Mouse (Mus musculus): ENCODE measurements around the gene Cygb. TPM values are rescaled to one million over a fixed set of nuclear protein-coding genes. Genes with fewer than 3 reads are reported as not detected.

Gene Cygb
- total RNA-seq, 2 experiments from 2014 or later, result not detected

Other genes with a start within 250 kb of the Cygb start
- 6.2 and 7.0 TPM in 2 replicates for gene Rnf157, start 241.3 kb downstream of the Cygb start, total RNA-seq (2015)
- 5.7 and 7.1 TPM in 2 replicates for gene Rnf157, start 241.3 kb downstream of the Cygb start, total RNA-seq (2017)
- 94.1 and 112 TPM in 2 replicates for gene Ubald2, start 220.2 kb downstream of the Cygb start, total RNA-seq (2015)
- 58.4 and 64.0 TPM in 2 replicates for gene Ubald2, start 220.2 kb downstream of the Cygb start, total RNA-seq (2017)
- gene Qrich2, start 188.1 kb downstream of the Cygb start, total RNA-seq (2015), result not detected in 2 replicates
- gene Qrich2, start 188.1 kb downstream of the Cygb start, total RNA-seq (2017), result 0.18 and 0.65 TPM in 2 replicates
- gene Prpsap1, start 160.1 kb downstream of the Cygb start, total RNA-seq (2015), result 28.6 and 32.6 TPM in 2 replicates
- gene Prpsap1, start 160.1 kb downstream of the Cygb start, total RNA-seq (2017), result 19.2 and 34.6 TPM in 2 replicates
- 0.60 and 2.2 TPM in 2 replicates for gene Sphk1, start 123.4 kb downstream of the Cygb start, total RNA-seq (2015)
- 1.7 and 2.1 TPM in 2 replicates for gene Sphk1, start 123.4 kb downstream of the Cygb start, total RNA-seq (2017)
- 2.9 and 6.6 TPM in 2 replicates for gene Ube2o, start 72.9 kb downstream of the Cygb start, total RNA-seq (2015)
- 4.8 and 7.7 TPM in 2 replicates for gene Ube2o, start 72.9 kb downstream of the Cygb start, total RNA-seq (2017)
- not detected in 2 replicates for gene Aanat, start 67.9 kb downstream of the Cygb start, total RNA-seq (2015)
- not detected in 2 replicates for gene Aanat, start 67.9 kb downstream of the Cygb start, total RNA-seq (2017)
- gene Rhbdf2, start 27.3 kb downstream of the Cygb start, total RNA-seq (2015), result 20.9 and 21.8 TPM in 2 replicates
- gene Rhbdf2, start 27.3 kb downstream of the Cygb start, total RNA-seq (2017), result 16.2 TPM in 2 replicates
- 0.80 TPM in 1 of 2 replicates, not detected in the other for gene Prcd, start 779 bp downstream of the Cygb start, total RNA-seq (2015)
- not detected in 2 replicates for gene Prcd, start 779 bp downstream of the Cygb start, total RNA-seq (2017)
- not detected in 2 replicates for gene St6galnac1, start 121.2 kb upstream of the Cygb start, total RNA-seq (2015)
- not detected in 2 replicates for gene St6galnac1, start 121.2 kb upstream of the Cygb start, total RNA-seq (2017)
- gene Mxra7, start 173.7 kb upstream of the Cygb start, total RNA-seq (2015), result 0.55 TPM in 1 of 2 replicates, not detected in the other
- 0.33 TPM in 1 of 2 replicates, not detected in the other for gene Mxra7, start 173.7 kb upstream of the Cygb start, total RNA-seq (2017)
- gene Mettl23, start 189.0 kb upstream of the Cygb start, total RNA-seq (2015), result 55.4 and 61.3 TPM in 2 replicates
- gene Mettl23, start 189.0 kb upstream of the Cygb start, total RNA-seq (2017), result 38.5 and 42.6 TPM in 2 replicates
- 33.4 and 37.4 TPM in 2 replicates for gene Jmjd6, start 189.1 kb upstream of the Cygb start, total RNA-seq (2015)
- gene Jmjd6, start 189.1 kb upstream of the Cygb start, total RNA-seq (2017), result 36.3 and 37.7 TPM in 2 replicates
- gene Mfsd11, start 198.1 kb upstream of the Cygb start, total RNA-seq (2015), result 22.2 and 26.2 TPM in 2 replicates
- gene Mfsd11, start 198.1 kb upstream of the Cygb start, total RNA-seq (2017), result 17.6 and 26.5 TPM in 2 replicates
- 784 and 845 TPM in 2 replicates for gene Srsf2, start 198.8 kb upstream of the Cygb start, total RNA-seq (2015)
- 315 and 355 TPM in 2 replicates for gene Srsf2, start 198.8 kb upstream of the Cygb start, total RNA-seq (2017)